Mouse (Mus musculus) G1E (cell line): ENCODE data around the gene Ncapd2.

ENCODE experiments used
- CTCF ChIP-seq: IDR thresholded peaks from 2 replicates; pipeline ENCODE4 v1.5.1; 2012; ENCODE audit warnings: low read depth, low read length, inconsistent platforms, mixed read lengths
- GATA1 ChIP-seq: IDR thresholded peaks from 2 replicates; pipeline ENCODE4 v1.6.1; 2012; ENCODE audit warnings: borderline replicate concordance, low read length, inconsistent platforms, mixed read lengths
- TAL1 ChIP-seq: conservative IDR thresholded peaks from 2 replicates; pipeline ENCODE4 v1.6.1; 2012; ENCODE audit warnings: low read depth, low read length, inconsistent platforms, mixed read lengths

DNA sequence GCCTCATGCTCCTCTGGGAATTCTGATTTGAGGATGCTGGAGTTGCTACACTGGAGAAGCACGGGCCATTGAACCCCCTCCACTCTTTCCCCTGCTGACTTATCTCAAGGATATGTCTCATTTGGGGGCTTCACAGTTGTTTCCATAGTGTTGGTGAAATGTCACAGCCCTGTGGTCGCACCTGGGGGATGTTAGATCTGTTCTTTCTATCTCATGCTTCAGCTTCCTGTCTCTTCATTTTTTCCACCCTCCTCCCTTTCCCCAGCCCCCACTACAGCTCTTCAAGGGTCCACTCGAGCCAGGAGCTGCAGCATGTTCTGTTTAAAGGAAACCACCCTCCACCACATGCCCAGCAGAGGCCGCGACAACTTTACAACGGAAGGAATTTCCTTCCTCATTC is 46.9 kb upstream of the Ncapd2 start:
- no peak for TF ChIP-seq CTCF
- no peak for TF ChIP-seq TAL1
- TF ChIP-seq GATA1, result no peak
